Mouse (Mus musculus): ENCODE data around the gene Epha2. TPM values are rescaled to one million over a fixed set of nuclear protein-coding genes. Genes with fewer than 3 reads are reported as not detected.
A peak's percentile ranks its signal among the peaks of the same experiment; 100 is the strongest.

Epha2 gene
- polyA plus RNA-seq, 1 experiment from 2014 or later = 3.4 TPM

GRCm38 (mm10) chr4:141303402-141304222 lies 2.6 kb downstream of the Epha2 start:
- H3K9ac ChIP-seq (ENCODE audit: low read length) = no peak overlapping the region
- peak overlapping the region; percentile 95 for H3K4me2 ChIP-seq (ENCODE audit: low read length)
- ATAC-seq (replicated peaks; ENCODE audit: low FRiP score, low TSS enrichment, low read depth) = no peak
- peaks cover 9% of the 10 kb centered on the region; the same call in 1 of the 2 replicates for H3K4me1 ChIP-seq (replicated peaks; ENCODE audit: control insufficient read depth, insufficient read depth, low read length)
- no peak for DNase-seq (ENCODE audit: low spot score)
- H3K4me3 ChIP-seq (ENCODE audit: low read depth, low read length) = no peak overlapping the region
- no peak overlapping the region for H3K27ac ChIP-seq (ENCODE audit: low read depth)
- no peaks in the 10 kb centered on the region for H3K36me3 ChIP-seq (ENCODE audit: control insufficient read depth, insufficient read depth, low read length)
- WGBS = 59% methylated on average over 7 of the region's 7 CpGs
- peaks cover 15% of the 10 kb centered on the region for H3K27me3 ChIP-seq (replicated peaks; ENCODE audit: control insufficient read depth, insufficient read depth, low read length)
- H3K9me3 ChIP-seq (ENCODE audit: control insufficient read depth, low read length) = no peaks in the 10 kb centered on the region

DNA sequence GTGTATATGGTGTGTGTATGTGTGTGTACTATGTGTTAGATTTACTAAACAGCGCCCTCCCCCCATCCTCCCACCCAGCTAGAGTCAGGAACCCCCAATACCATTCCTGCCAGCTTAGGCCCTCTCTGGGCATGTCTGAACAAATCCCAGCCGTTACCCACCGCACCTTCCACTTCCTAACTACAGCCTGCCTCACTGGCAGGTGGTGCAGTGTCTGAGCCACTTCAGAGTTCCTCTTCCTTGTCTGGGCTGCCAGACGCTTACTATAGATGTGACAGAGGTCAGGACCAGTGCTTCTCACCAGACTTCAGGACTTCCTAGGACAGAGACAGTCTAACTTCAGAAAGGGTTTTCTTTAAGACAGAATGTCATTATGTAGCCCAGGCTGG lies 3.2 kb downstream of the Epha2 start:
- H3K27me3 ChIP-seq (replicated peaks; ENCODE audit: control insufficient read depth, insufficient read depth, low read length) = peaks cover 15% of the 10 kb centered on the region
- H3K9me3 ChIP-seq (ENCODE audit: control insufficient read depth, low read length) = no peaks in the 10 kb centered on the region
- DNase-seq (ENCODE audit: low spot score) = no peak
- H3K4me2 ChIP-seq (ENCODE audit: low read length) = no peak overlapping the region
- H3K4me1 ChIP-seq (replicated peaks; ENCODE audit: control insufficient read depth, insufficient read depth, low read length) = peaks cover 9% of the 10 kb centered on the region; the same call in 1 of the 2 replicates
- no peak overlapping the region for H3K9ac ChIP-seq (ENCODE audit: low read length)
- 80% methylated on average over 4 of the region's 4 CpGs for WGBS
- H3K27ac ChIP-seq (ENCODE audit: low read depth) = no peak overlapping the region
- no peaks in the 10 kb centered on the region for H3K36me3 ChIP-seq (ENCODE audit: control insufficient read depth, insufficient read depth, low read length)
- ATAC-seq (replicated peaks; ENCODE audit: low FRiP score, low TSS enrichment, low read depth) = no peak
- H3K4me3 ChIP-seq (ENCODE audit: low read depth, low read length) = no peak overlapping the region

DNA sequence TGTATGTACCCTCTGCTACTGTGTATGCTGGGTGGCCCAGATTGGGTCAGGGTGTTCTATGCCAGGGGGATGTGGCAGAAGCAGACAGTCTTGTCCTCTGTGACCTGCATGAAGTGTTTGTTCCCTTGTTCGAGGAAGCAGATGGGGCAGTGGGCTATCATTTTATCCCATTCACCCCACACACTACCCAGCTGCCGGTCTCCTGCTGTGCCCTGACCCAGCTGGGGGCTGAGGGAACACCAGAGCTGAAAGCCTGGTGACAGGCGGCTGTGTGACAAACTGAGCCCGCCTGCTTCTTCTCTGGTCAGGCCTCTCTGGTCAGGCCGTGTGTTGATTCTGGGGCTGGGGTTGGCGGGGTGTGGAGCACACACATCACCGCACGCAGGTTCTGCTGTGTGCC lies 5.0 kb downstream of the Epha2 start:
- no peak overlapping the region for H3K9ac ChIP-seq (ENCODE audit: low read length)
- ATAC-seq (replicated peaks; ENCODE audit: low FRiP score, low TSS enrichment, low read depth) (no peak), DNase-seq (ENCODE audit: low spot score) (no peak)
- WGBS = 53% methylated on average over 8 of the region's 8 CpGs
- H3K4me2 ChIP-seq (ENCODE audit: low read length) = no peak overlapping the region
- no peak overlapping the region for H3K27ac ChIP-seq (ENCODE audit: low read depth)
- H3K4me3 ChIP-seq (ENCODE audit: low read depth, low read length) = no peak overlapping the region
- H3K4me1 ChIP-seq (replicated peaks; ENCODE audit: control insufficient read depth, insufficient read depth, low read length) = peaks cover 21% of the 10 kb centered on the region
- peaks cover 8% of the 10 kb centered on the region for H3K27me3 ChIP-seq (replicated peaks; ENCODE audit: control insufficient read depth, insufficient read depth, low read length)
- H3K36me3 ChIP-seq (ENCODE audit: control insufficient read depth, insufficient read depth, low read length) = no peaks in the 10 kb centered on the region
- no peaks in the 10 kb centered on the region for H3K9me3 ChIP-seq (ENCODE audit: control insufficient read depth, low read length)

DNA sequence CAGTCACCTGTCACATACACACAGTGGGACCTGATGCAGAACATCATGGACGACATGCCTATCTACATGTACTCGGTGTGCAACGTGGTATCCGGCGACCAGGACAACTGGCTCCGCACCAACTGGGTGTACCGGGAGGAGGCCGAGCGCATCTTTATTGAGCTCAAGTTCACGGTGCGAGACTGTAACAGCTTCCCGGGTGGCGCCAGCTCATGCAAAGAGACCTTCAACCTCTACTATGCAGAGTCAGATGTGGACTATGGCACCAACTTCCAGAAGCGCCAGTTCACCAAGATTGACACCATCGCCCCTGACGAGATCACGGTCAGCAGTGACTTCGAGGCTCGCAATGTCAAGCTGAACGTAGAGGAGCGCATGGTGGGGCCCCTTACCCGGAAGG lies 7.3 kb downstream of the Epha2 start:
- Histone ChIP-seq H3K9ac (ENCODE audit: low read length) (no peak overlapping the region), H3K4me3 (ENCODE audit: low read depth, low read length) (no peak overlapping the region), H3K36me3 (ENCODE audit: control insufficient read depth, insufficient read depth, low read length) (no peaks in the 10 kb centered on the region), H3K27ac (ENCODE audit: low read depth) (no peak overlapping the region), H3K27me3 (replicated peaks; ENCODE audit: control insufficient read depth, insufficient read depth, low read length) (no peaks in the 10 kb centered on the region), H3K4me2 (ENCODE audit: low read length) (no peak overlapping the region), H3K4me1 (replicated peaks; ENCODE audit: control insufficient read depth, insufficient read depth, low read length) (peaks cover 25% of the 10 kb centered on the region), H3K9me3 (ENCODE audit: control insufficient read depth, low read length) (no peaks in the 10 kb centered on the region)
- DNase-seq (ENCODE audit: low spot score) (no peak), ATAC-seq (replicated peaks; ENCODE audit: low FRiP score, low TSS enrichment, low read depth) (no peak)
- WGBS = 95% methylated on average over 22 of the region's 22 CpGs

DNA sequence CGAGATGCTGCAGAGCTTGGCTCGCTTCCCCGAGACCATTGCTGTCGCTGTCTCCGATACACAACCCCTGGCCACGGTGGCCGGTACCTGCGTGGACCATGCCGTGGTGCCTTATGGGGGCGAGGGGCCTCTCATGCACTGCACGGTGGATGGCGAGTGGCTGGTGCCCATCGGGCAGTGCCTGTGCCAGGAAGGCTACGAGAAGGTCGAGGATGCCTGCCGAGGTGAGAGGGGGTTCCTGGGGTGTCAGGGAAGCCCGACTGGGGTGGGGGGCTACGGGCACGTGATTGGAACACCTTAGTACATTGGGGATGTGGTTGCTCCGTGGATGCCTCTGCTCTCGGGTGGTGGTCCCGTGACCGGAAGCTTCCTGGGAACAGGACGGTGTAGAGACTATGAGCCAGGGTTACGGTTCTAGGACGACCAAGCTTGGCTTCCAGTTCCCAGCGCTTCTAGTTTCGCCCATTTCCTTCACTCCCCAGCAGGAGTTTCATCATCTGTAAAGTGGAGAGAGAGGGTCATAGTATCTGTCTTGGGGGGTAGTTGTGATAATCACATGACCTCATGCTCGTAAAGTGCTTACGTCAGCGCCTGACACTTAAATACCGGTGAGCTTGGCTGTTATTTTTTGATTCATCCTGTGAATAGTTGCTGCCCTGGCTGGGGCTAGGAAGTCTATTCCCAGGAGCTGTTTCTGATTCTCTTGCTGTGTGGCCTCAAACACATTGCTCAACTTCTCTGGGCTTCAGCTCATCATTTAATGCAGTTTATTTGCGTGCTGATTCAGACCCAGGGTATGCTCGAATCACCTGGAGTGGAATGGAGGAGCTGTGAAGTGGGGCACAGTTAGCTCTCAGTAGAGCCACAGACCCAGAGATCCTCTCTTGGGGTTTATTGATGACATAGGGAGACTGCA lies 8.1 kb downstream of the Epha2 start:
- no peaks in the 10 kb centered on the region for H3K9me3 ChIP-seq (ENCODE audit: control insufficient read depth, low read length)
- H3K4me1 ChIP-seq (replicated peaks; ENCODE audit: control insufficient read depth, insufficient read depth, low read length) = peaks cover 32% of the 10 kb centered on the region
- H3K4me2 ChIP-seq (ENCODE audit: low read length) = no peak overlapping the region
- H3K27ac ChIP-seq (ENCODE audit: low read depth) = peak overlapping the region; percentile 74; the same call in 1 of the 2 replicates
- H3K4me3 ChIP-seq (ENCODE audit: low read depth, low read length) = no peak overlapping the region
- no peak for DNase-seq (ENCODE audit: low spot score)
- H3K27me3 ChIP-seq (replicated peaks; ENCODE audit: control insufficient read depth, insufficient read depth, low read length) = no peaks in the 10 kb centered on the region
- 90% methylated on average over 34 of the region's 34 CpGs for WGBS
- no peak for ATAC-seq (replicated peaks; ENCODE audit: low FRiP score, low TSS enrichment, low read depth)
- H3K9ac ChIP-seq (ENCODE audit: low read length) = no peak overlapping the region
- no peaks in the 10 kb centered on the region for H3K36me3 ChIP-seq (ENCODE audit: control insufficient read depth, insufficient read depth, low read length)

GRCm38 (mm10) chr4:141309773-141310145 lies 8.7 kb downstream of the Epha2 start:
- Histone ChIP-seq H3K4me1 (replicated peaks; ENCODE audit: control insufficient read depth, insufficient read depth, low read length) (peaks cover 32% of the 10 kb centered on the region), H3K4me2 (ENCODE audit: low read length) (no peak overlapping the region), H3K4me3 (ENCODE audit: low read depth, low read length) (no peak overlapping the region), H3K36me3 (ENCODE audit: control insufficient read depth, insufficient read depth, low read length) (no peaks in the 10 kb centered on the region), H3K27ac (ENCODE audit: low read depth) (peak overlapping the region; percentile 74; the same call in 1 of the 2 replicates), H3K9me3 (ENCODE audit: control insufficient read depth, low read length) (no peaks in the 10 kb centered on the region), H3K9ac (ENCODE audit: low read length) (no peak overlapping the region), H3K27me3 (replicated peaks; ENCODE audit: control insufficient read depth, insufficient read depth, low read length) (no peaks in the 10 kb centered on the region)
- 39% methylated on average over 10 of the region's 10 CpGs for WGBS
- no peak for DNase-seq (ENCODE audit: low spot score)
- no peak for ATAC-seq (replicated peaks; ENCODE audit: low FRiP score, low TSS enrichment, low read depth)

- Histone ChIP-seq H3K36me3 (ENCODE audit: control insufficient read depth, insufficient read depth, low read length) (no peaks in the 10 kb centered on the region), H3K4me3 (ENCODE audit: low read depth, low read length) (no peak overlapping the region), H3K27me3 (replicated peaks; ENCODE audit: control insufficient read depth, insufficient read depth, low read length) (no peaks in the 10 kb centered on the region), H3K9me3 (ENCODE audit: control insufficient read depth, low read length) (no peaks in the 10 kb centered on the region), H3K27ac (ENCODE audit: low read depth) (peak overlapping the region; percentile 74), H3K4me2 (ENCODE audit: low read length) (peak overlapping the region; percentile 29), H3K9ac (ENCODE audit: low read length) (0 out of 2 replicates have a peak overlapping the region, but pooled peaks have one; percentile 11), H3K4me1 (replicated peaks; ENCODE audit: control insufficient read depth, insufficient read depth, low read length) (peaks cover 32% of the 10 kb centered on the region)
- peak; percentile 47 for ATAC-seq (replicated peaks; ENCODE audit: low FRiP score, low TSS enrichment, low read depth)
- DNase-seq (ENCODE audit: low spot score) = peak; percentile 81
- 12% methylated on average over 8 of the region's 8 CpGs for WGBS
These were observed 9.2 kb downstream of the Epha2 start for GRCm38 (mm10) chr4:141310191-141310606.

DNA sequence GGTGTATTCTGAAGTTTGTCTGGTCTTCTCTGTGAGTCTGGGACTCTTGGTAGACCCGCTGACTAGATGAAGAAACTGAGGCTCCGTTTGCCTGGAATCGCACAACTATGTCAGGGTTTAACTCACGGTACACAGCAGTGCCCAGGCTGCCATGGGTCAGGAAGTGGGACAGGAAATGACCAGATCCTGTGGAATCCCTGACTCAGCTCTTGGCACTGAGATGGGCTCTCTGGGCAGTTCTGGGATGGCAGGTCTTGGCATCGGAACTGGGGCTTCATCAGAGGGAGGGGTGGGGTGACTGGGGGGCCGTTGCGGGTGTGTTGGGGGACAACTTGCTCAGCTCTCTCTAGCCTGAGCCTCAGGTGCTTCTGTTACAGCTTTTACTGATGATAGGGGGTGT lies 10.0 kb downstream of the Epha2 start:
- Histone ChIP-seq H3K27ac (ENCODE audit: low read depth) (no peak overlapping the region; the same call in 1 of the 2 replicates), H3K9ac (ENCODE audit: low read length) (no peak overlapping the region), H3K36me3 (ENCODE audit: control insufficient read depth, insufficient read depth, low read length) (no peaks in the 10 kb centered on the region), H3K4me2 (ENCODE audit: low read length) (no peak overlapping the region), H3K27me3 (replicated peaks; ENCODE audit: control insufficient read depth, insufficient read depth, low read length) (no peaks in the 10 kb centered on the region), H3K4me1 (replicated peaks; ENCODE audit: control insufficient read depth, insufficient read depth, low read length) (peaks cover 32% of the 10 kb centered on the region), H3K9me3 (ENCODE audit: control insufficient read depth, low read length) (no peaks in the 10 kb centered on the region), H3K4me3 (ENCODE audit: low read depth, low read length) (no peak overlapping the region)
- DNase-seq (ENCODE audit: low spot score) = no peak
- no peak for ATAC-seq (replicated peaks; ENCODE audit: low FRiP score, low TSS enrichment, low read depth)
- 60% methylated on average over 7 of the region's 7 CpGs for WGBS
